Mouse (Mus musculus) lung, embryonic 15.5 days (tissue): ENCODE results near the gene Krtap29-1. TPM values are rescaled to one million over a fixed set of nuclear protein-coding genes. Genes with fewer than 3 reads are reported as not detected.

Experiments
- ATAC-seq: fragments of 200-750 bp; cut with Nextera tagmentation; 2 replicates; pipeline ENCODE4 v1.8.0; 2017; ENCODE audit warnings: moderate number of reproducible peaks, borderline replicate concordance; ENCODE audit not compliant: low FRiP score, low TSS enrichment; ENCODE audit errors: extremely low read depth
- H3K27ac ChIP-seq: fragments of 300-500 bp; sonication (generic); 2 replicates; pipeline ENCODE4 v1.5.1; 2015; ENCODE audit warnings: moderate library complexity, mild to moderate bottlenecking, inconsistent platforms
- H3K27me3 ChIP-seq: fragments of 300-500 bp; sonication (generic); 2 replicates; pipeline ENCODE4 v1.6.1; 2015; ENCODE audit warnings: inconsistent platforms
- H3K36me3 ChIP-seq: fragments of 300-500 bp; sonication (generic); 2 replicates; pipeline ENCODE4 v1.6.1; 2015; ENCODE audit warnings: inconsistent platforms
- H3K4me1 ChIP-seq: fragments of 300-500 bp; sonication (generic); 2 replicates; pipeline ENCODE4 v1.6.1; 2015; ENCODE audit warnings: inconsistent platforms
- H3K4me2 ChIP-seq: fragments of 300-500 bp; sonication (generic); 2 replicates; pipeline ENCODE4 v1.6.1; 2015; ENCODE audit warnings: inconsistent platforms, mild to moderate bottlenecking, moderate library complexity
- H3K4me3 ChIP-seq: fragments of 300-500 bp; sonication (generic); 2 replicates; pipeline ENCODE4 v1.5.1; 2015; ENCODE audit warnings: mild to moderate bottlenecking, inconsistent platforms
- H3K9ac ChIP-seq: fragments of 300-500 bp; sonication (generic); 2 replicates; pipeline ENCODE4 v1.6.1; 2015; ENCODE audit warnings: inconsistent platforms
- H3K9me3 ChIP-seq: fragments of 300-500 bp; sonication (generic); 2 replicates; pipeline ENCODE4 v1.6.1; 2016; ENCODE audit warnings: inconsistent platforms
- WGBS: fragments of 180-500 bp; shearing (Covaris S2); methylation state at CpG from one replicate; pipeline ENCODE4 v1.1.7; 2015; 5-methylcytosine and 5-hydroxymethylcytosine counted together
- polyA plus RNA-seq: library from polyadenylated mRNA; unstranded; fragments of >200 nt; fragmentation: Nextera tagmentation; extraction: Ambion mirVana; gene quantifications from 2 replicates; pipeline ENCODE4 v1.2.1, GENCODE M21; 2015

Gene Krtap29-1
- polyA plus RNA-seq, 1 experiment from 2014 or later: not detected

GRCm38 (mm10) chr11:99993620-99994383, 14.9 kb upstream of the Krtap29-1 start, which contains the start of gene Krtap17-1:
Krtap17-1 (minus strand) TSS chr11:99993994.
- no peaks in the 10 kb centered on the region for H3K9me3 ChIP-seq
- peaks cover 3% of the 10 kb centered on the region; the same call in 1 of the 2 replicates for H3K4me1 ChIP-seq
- peaks cover 13% of the 10 kb centered on the region for H3K27me3 ChIP-seq
- H3K9ac ChIP-seq: no peak within 1 kb of the TSS
- peak within 1 kb of the TSS; percentile 32 for H3K4me2 ChIP-seq
- ATAC-seq: no peak
- no peaks in the 10 kb centered on the region for H3K36me3 ChIP-seq
- 0 out of 2 replicates have a peak within 1 kb of the TSS, but pooled peaks have one; percentile 4 for H3K4me3 ChIP-seq
- WGBS: 22% methylated on average over 26 of the region's 26 CpGs
- no peak within 1 kb of the TSS for H3K27ac ChIP-seq

GRCm38 (mm10) chr11:99990571-99990970, 11.7 kb upstream of the Krtap29-1 start:
- no peak overlapping the region for H3K4me2 ChIP-seq
- H3K4me1 ChIP-seq: peaks cover 3% of the 10 kb centered on the region; the same call in 1 of the 2 replicates
- H3K27me3 ChIP-seq: peaks cover 13% of the 10 kb centered on the region
- no peaks in the 10 kb centered on the region for H3K36me3 ChIP-seq
- H3K9me3 ChIP-seq: no peaks in the 10 kb centered on the region
- H3K27ac ChIP-seq: no peak overlapping the region
- no peak overlapping the region for H3K9ac ChIP-seq
- no peak overlapping the region for H3K4me3 ChIP-seq
- WGBS: 73% methylated on average over 3 of the region's 3 CpGs
- no peak for ATAC-seq

- Histone ChIP-seq H3K9ac (no peak overlapping the region), H3K9me3 (no peaks in the 10 kb centered on the region), H3K4me2 (no peak overlapping the region), H3K4me3 (no peak overlapping the region), H3K4me1 (peaks cover 3% of the 10 kb centered on the region; the same call in 1 of the 2 replicates), H3K27me3 (peaks cover 13% of the 10 kb centered on the region), H3K36me3 (no peaks in the 10 kb centered on the region), H3K27ac (no peak overlapping the region)
- ATAC-seq: no peak
- 82% methylated on average over 6 of the region's 6 CpGs for WGBS
Measured at GRCm38 (mm10) chr11:99989881-99990405, 11.1 kb upstream of the Krtap29-1 start.

GRCm38 (mm10) chr11:99988530-99988929, 9.7 kb upstream of the Krtap29-1 start:
- ATAC-seq: no peak
- no peak overlapping the region for H3K4me3 ChIP-seq
- 93% methylated on average over 3 of the region's 3 CpGs for WGBS
- no peaks in the 10 kb centered on the region for H3K9me3 ChIP-seq
- H3K4me2 ChIP-seq: no peak overlapping the region
- no peaks in the 10 kb centered on the region for H3K4me1 ChIP-seq
- no peak overlapping the region for H3K27ac ChIP-seq
- H3K9ac ChIP-seq: no peak overlapping the region
- H3K27me3 ChIP-seq: peaks cover 4% of the 10 kb centered on the region
- H3K36me3 ChIP-seq: no peaks in the 10 kb centered on the region

- no peaks in the 10 kb centered on the region for H3K27me3 ChIP-seq
- no peak for ATAC-seq
- H3K9me3 ChIP-seq: no peaks in the 10 kb centered on the region
- no peak within 1 kb of the TSS for H3K27ac ChIP-seq
- no peak within 1 kb of the TSS for H3K4me2 ChIP-seq
- H3K36me3 ChIP-seq: no peaks in the 10 kb centered on the region
- WGBS: 52% methylated on average over 8 of the region's 8 CpGs
- no peak within 1 kb of the TSS for H3K9ac ChIP-seq
- H3K4me3 ChIP-seq: no peak within 1 kb of the TSS
- no peaks in the 10 kb centered on the region for H3K4me1 ChIP-seq
Measured at GRCm38 (mm10) chr11:99986180-99986647, 7.4 kb upstream of the Krtap29-1 start, which contains the start of gene Krtap16-1. Krtap16-1 (minus strand) TSS chr11:99986597.

- 65% methylated on average over 20 of the region's 20 CpGs for WGBS
- Histone ChIP-seq H3K27me3 (no peaks in the 10 kb centered on the region), H3K4me3 (no peak overlapping the region), H3K9ac (no peak overlapping the region), H3K36me3 (no peaks in the 10 kb centered on the region), H3K9me3 (no peaks in the 10 kb centered on the region), H3K4me1 (no peaks in the 10 kb centered on the region), H3K4me2 (no peak overlapping the region), H3K27ac (no peak overlapping the region)
- no peak; the same call in 1 of the 2 replicates for ATAC-seq
Measured at GRCm38 (mm10) chr11:99985291-99986092, 6.6 kb upstream of the Krtap29-1 start.

GRCm38 (mm10) chr11:99983442-99983841, 4.6 kb upstream of the Krtap29-1 start:
- no peak overlapping the region for H3K4me3 ChIP-seq
- ATAC-seq: no peak
- WGBS: 85% methylated on average over 1 of the region's 1 CpGs

GRCm38 (mm10) chr11:99982731-99983130, 3.9 kb upstream of the Krtap29-1 start:
- H3K9ac ChIP-seq: no peak overlapping the region
- H3K27me3 ChIP-seq: no peaks in the 10 kb centered on the region
- no peak for ATAC-seq
- WGBS: 82% methylated on average over 9 of the region's 9 CpGs
- no peak overlapping the region for H3K4me2 ChIP-seq
- H3K9me3 ChIP-seq: no peaks in the 10 kb centered on the region
- H3K4me1 ChIP-seq: no peaks in the 10 kb centered on the region
- H3K4me3 ChIP-seq: no peak overlapping the region
- no peak overlapping the region for H3K27ac ChIP-seq
- H3K36me3 ChIP-seq: no peaks in the 10 kb centered on the region

More at GRCm38 (mm10) chr11:99983442-99983841, 4.6 kb upstream of the Krtap29-1 start:
- no peaks in the 10 kb centered on the region for H3K9me3 ChIP-seq
- H3K4me1 ChIP-seq: no peaks in the 10 kb centered on the region
- no peaks in the 10 kb centered on the region for H3K27me3 ChIP-seq
- H3K36me3 ChIP-seq: no peaks in the 10 kb centered on the region
- H3K4me2 ChIP-seq: no peak overlapping the region
- H3K27ac ChIP-seq: no peak overlapping the region
- H3K9ac ChIP-seq: no peak overlapping the region

GRCm38 (mm10) chr11:99965961-99966360, 12.9 kb downstream of the Krtap29-1 start:
- 10% methylated on average over 2 of the region's 2 CpGs for WGBS
- no peak overlapping the region for H3K27ac ChIP-seq
- ATAC-seq: no peak
- H3K4me1 ChIP-seq: no peaks in the 10 kb centered on the region
- no peaks in the 10 kb centered on the region for H3K36me3 ChIP-seq
- no peak overlapping the region for H3K4me2 ChIP-seq
- H3K4me3 ChIP-seq: no peak overlapping the region
- H3K9me3 ChIP-seq: no peaks in the 10 kb centered on the region
- no peaks in the 10 kb centered on the region for H3K27me3 ChIP-seq
- no peak overlapping the region for H3K9ac ChIP-seq

- H3K9ac ChIP-seq: no peak overlapping the region
- 55% methylated on average over 6 of the region's 6 CpGs for WGBS
- no peaks in the 10 kb centered on the region for H3K36me3 ChIP-seq
- H3K27ac ChIP-seq: no peak overlapping the region
- no peak overlapping the region for H3K4me2 ChIP-seq
- H3K27me3 ChIP-seq: no peaks in the 10 kb centered on the region
- H3K9me3 ChIP-seq: no peaks in the 10 kb centered on the region
- H3K4me3 ChIP-seq: no peak overlapping the region
- no peak for ATAC-seq
- no peaks in the 10 kb centered on the region for H3K4me1 ChIP-seq
Measured at GRCm38 (mm10) chr11:99964213-99964612, 14.6 kb downstream of the Krtap29-1 start.

- 85% methylated on average over 2 of the region's 2 CpGs for WGBS
- H3K27ac ChIP-seq: no peak within 1 kb of the TSS
- H3K4me3 ChIP-seq: no peak within 1 kb of the TSS
- H3K27me3 ChIP-seq: no peaks in the 10 kb centered on the region
- no peaks in the 10 kb centered on the region for H3K36me3 ChIP-seq
- no peaks in the 10 kb centered on the region for H3K9me3 ChIP-seq
- H3K9ac ChIP-seq: no peak within 1 kb of the TSS
- no peak within 1 kb of the TSS for H3K4me2 ChIP-seq
- ATAC-seq: no peak
- H3K4me1 ChIP-seq: no peaks in the 10 kb centered on the region
Measured at GRCm38 (mm10) chr11:99948175-99948574, 30.7 kb downstream of the Krtap29-1 start, which contains the start of gene Krtap9-5. Krtap9-5 (plus strand) TSS chr11:99948475.
